Mouse (Mus musculus): ENCODE results near the gene Fgf15.
"Not testable (repeated sequence)": the region's sequence is repeated elsewhere in the genome, so short reads cannot be mapped to it uniquely, and the experiment has no call there.

- TF ChIP-seq POLR2A (IDR thresholded peaks at IDR 0.05; ENCODE audit: low read depth, low read length); CTCF (IDR thresholded peaks at IDR 0.05; ENCODE audit: extremely low read depth, insufficient read length, insufficient replicate concordance, low read depth, low read length): not testable (repeated sequence)
Measured at GRCm38 (mm10) chr7:144890661-144891060, 5.7 kb upstream of the Fgf15 start.
